Mouse (Mus musculus): ENCODE results near the gene Filip1. TPM values are rescaled to one million over a fixed set of nuclear protein-coding genes. Genes with fewer than 3 reads are reported as not detected.

Filip1 gene
- total and polyA plus RNA-seq, 3 experiments, result not detected

DNA sequence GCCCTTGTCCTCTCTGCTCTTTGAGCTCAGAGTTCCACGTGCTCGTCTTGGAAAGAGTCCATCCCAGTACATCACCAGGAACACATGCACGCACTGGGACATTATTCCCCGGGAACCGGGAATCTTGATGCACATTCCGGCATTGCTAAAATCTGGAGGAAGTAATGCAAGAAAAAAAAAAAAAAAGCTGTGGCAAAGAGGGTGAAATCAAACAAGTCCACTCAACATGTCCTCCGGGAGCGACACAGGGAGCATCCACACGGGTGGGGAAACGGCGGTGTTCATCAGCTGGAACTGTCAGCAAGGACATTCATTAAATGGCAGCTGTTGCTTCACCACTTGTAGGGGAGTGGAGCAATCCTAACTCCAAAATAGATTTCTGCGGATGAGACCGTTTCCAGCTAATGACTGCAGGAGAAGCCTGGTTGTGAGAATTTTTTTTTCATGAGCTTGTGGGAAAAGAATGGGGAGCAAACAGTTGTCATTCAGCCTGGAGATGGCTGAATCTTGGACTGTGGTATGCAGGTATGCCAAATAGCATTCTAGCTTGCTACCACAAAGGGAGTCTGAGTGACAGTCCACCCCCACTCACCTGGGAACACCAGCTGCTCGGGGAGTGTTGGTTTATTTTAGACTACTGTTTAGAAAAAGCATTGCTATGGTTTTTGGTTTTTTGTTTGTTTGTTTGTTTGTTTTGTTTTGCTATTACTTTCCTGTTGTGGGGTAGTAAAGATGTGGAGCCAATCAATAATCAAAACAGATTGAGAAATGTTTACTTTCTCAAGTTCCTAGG is 46.9 kb downstream of the Filip1 start:
- Histone ChIP-seq H3K27me3 (ENCODE audit: control insufficient read depth in 1 of 2, insufficient read depth in 2 of 2, low read length in 2 of 2) (no peaks in the 10 kb centered on the region; a peak in 1 of 4 replicates), H3K9me3 (replicated peaks; ENCODE audit: insufficient read depth, low read length) (no peaks in the 10 kb centered on the region), H3K36me3 (ENCODE audit: control insufficient read depth in 1 of 2, insufficient read depth in 2 of 2, low read length in 2 of 2) (no peaks in the 10 kb centered on the region), H3K4me1 (ENCODE audit: control insufficient read depth in 1 of 2, insufficient read depth in 2 of 2, low read length in 2 of 2) (no peaks in the 10 kb centered on the region), H3K9ac (ENCODE audit: control insufficient read depth, low read depth, low read length, poor library complexity, severe bottlenecking) (no peak overlapping the region), H3K4me3 (ENCODE audit: control insufficient read depth in 1 of 2, insufficient read depth in 1 of 2, low read depth in 2 of 2, low read length in 2 of 2) (no peak overlapping the region), H3K27ac (ENCODE audit: control insufficient read depth, low read depth, low read length) (no peak overlapping the region), H3K79me2 (ENCODE audit: control insufficient read depth, insufficient read depth, low read length, poor library complexity) (no peaks in the 10 kb centered on the region)
- no peak for TF ChIP-seq CHD2 (IDR thresholded peaks at IDR 0.05; ENCODE audit: low read length)
- no peak for DNase-seq (ENCODE audit: low read depth, low spot score)

DNA sequence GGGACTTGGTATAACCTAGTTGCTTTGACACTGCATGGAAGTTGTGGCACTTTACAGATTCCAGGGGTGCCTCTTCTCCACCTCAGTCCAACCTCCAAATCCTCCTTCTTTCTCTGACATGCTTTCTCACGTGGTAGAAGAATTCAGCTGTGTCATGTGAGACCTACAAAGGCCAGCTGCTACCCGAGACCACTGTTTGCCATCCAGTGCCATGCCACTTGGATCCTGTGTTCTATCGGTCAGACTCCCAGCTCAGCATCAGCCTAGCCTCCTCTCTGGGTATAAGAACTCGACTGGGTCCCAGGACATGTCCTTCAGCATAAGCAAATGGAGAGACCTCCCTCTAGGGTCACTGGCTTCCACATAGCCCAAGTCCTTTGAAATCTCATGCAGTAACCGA is 47.6 kb downstream of the Filip1 start:
- Histone ChIP-seq H3K9me3 (replicated peaks; ENCODE audit: insufficient read depth, low read length) (no peaks in the 10 kb centered on the region), H3K27ac (ENCODE audit: control insufficient read depth, low read depth, low read length) (no peak overlapping the region), H3K79me2 (ENCODE audit: control insufficient read depth, insufficient read depth, low read length, poor library complexity) (no peaks in the 10 kb centered on the region), H3K9ac (ENCODE audit: control insufficient read depth, low read depth, low read length, poor library complexity, severe bottlenecking) (no peak overlapping the region), H3K4me3 (ENCODE audit: control insufficient read depth in 1 of 2, insufficient read depth in 1 of 2, low read depth in 2 of 2, low read length in 2 of 2) (no peak overlapping the region), H3K4me1 (ENCODE audit: control insufficient read depth in 1 of 2, insufficient read depth in 2 of 2, low read length in 2 of 2) (no peaks in the 10 kb centered on the region), H3K27me3 (ENCODE audit: control insufficient read depth in 1 of 2, insufficient read depth in 2 of 2, low read length in 2 of 2) (no peaks in the 10 kb centered on the region; a peak in 1 of 4 replicates), H3K36me3 (ENCODE audit: control insufficient read depth in 1 of 2, insufficient read depth in 2 of 2, low read length in 2 of 2) (no peaks in the 10 kb centered on the region)
- TF ChIP-seq NELFE (IDR thresholded peaks at IDR 0.05; ENCODE audit: low read depth, low read length), result no peak
- no peak for TF ChIP-seq ETS1 (IDR thresholded peaks at IDR 0.05; ENCODE audit: low read depth, low read length)
- TF ChIP-seq E2F4 (IDR thresholded peaks at IDR 0.05; ENCODE audit: borderline replicate concordance, low read depth, low read length), result no peak
- TF ChIP-seq POLR2AphosphoS2 (IDR thresholded peaks at IDR 0.05; ENCODE audit: low read length), result no peak
- no peak for TF ChIP-seq RAD21 (IDR thresholded peaks at IDR 0.05; ENCODE audit: low read depth, low read length)
- TF ChIP-seq ZC3H11A (IDR thresholded peaks at IDR 0.05; ENCODE audit: low read depth, low read length), result no peak
- TF ChIP-seq USF2 (IDR thresholded peaks at IDR 0.05; ENCODE audit: borderline replicate concordance in 1 of 2, insufficient read depth in 1 of 2, low read depth in 1 of 2, low read length in 2 of 2), result no peak
- TF ChIP-seq GABPA (IDR thresholded peaks at IDR 0.05; ENCODE audit: low read depth, low read length), result no peak
- no peak for TF ChIP-seq RCOR1 (IDR thresholded peaks at IDR 0.05; ENCODE audit: low read depth, low read length)
- no peak for TF ChIP-seq CTCF (IDR thresholded peaks at IDR 0.05 in 2 of 3, conservative IDR thresholded peaks at IDR 0.05 in 1 of 3; ENCODE audit: control insufficient read depth in 1 of 3, insufficient read depth in 1 of 3, low read depth in 2 of 3, low read length in 3 of 3, poor library complexity in 1 of 3, severe bottlenecking in 1 of 3)
- no peak for TF ChIP-seq MAX (IDR thresholded peaks at IDR 0.05; ENCODE audit: low read length)
- no peak for TF ChIP-seq POLR2AphosphoS5 (IDR thresholded peaks at IDR 0.05; ENCODE audit: borderline replicate concordance, low read depth, low read length)
- no peak for TF ChIP-seq MEF2A (IDR thresholded peaks at IDR 0.05; ENCODE audit: extremely low read depth, insufficient replicate concordance, low read depth, low read length, poor library complexity, severe bottlenecking)
- TF ChIP-seq POLR2A (IDR thresholded peaks at IDR 0.05; ENCODE audit: control insufficient read depth in 1 of 2, insufficient read depth in 1 of 2, low read depth in 1 of 2, low read length in 2 of 2, poor library complexity in 1 of 2), result no peak
- no peak for DNase-seq (ENCODE audit: low read depth, low spot score)

Data from MEL (cell line).